Mouse (Mus musculus) frontal cortex, postnatal 14 days (tissue): ENCODE measurements around the gene Shpk.

Experiments
- DNase-seq, 2 experiments: peaks; one replicate each; pipeline ENCODE4 v3.0.0; 2022; ENCODE audit warnings: low spot score in 2 of 2

Shpk gene

DNA sequence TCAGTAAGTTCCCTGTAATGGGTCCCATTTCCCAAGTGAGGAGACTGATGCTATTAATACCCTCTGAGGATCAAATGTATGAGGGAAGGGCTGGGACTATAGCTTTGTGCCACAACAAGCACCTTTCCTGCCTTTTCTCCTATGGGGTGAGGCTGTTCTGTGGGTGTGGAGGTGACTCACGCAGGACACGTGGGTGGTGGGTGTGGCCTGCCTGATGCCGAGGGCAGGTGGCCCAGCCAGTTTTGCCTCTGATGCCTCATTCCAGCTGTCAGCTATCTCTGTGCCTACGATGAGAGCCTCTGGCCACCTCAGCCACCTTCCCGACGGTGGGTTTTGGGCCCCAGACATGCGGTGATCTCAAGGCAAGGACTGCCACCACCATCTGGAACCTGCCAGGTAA is 68.0 kb downstream of the Shpk start, which contains the start of gene Trpv3:
TSS of gene Trpv3 (plus strand) at position 122 of the 400 bp plus-strand sequence.
- DNase-seq, result no peak
